Mouse (Mus musculus) lung, postnatal 0 days (tissue): ENCODE results near the gene Fhdc1.

ENCODE experiments used
- CTCF ChIP-seq: IDR thresholded peaks from 2 replicates; pipeline ENCODE4 v1.5.1; 2016; ENCODE audit warnings: antibody characterized with exemption, mild to moderate bottlenecking
- EP300 ChIP-seq: IDR thresholded peaks from 2 replicates; pipeline ENCODE4 v1.6.1; 2016; ENCODE audit warnings: antibody characterized with exemption, mild to moderate bottlenecking, control low read depth

- TF ChIP-seq CTCF (no peak), EP300 (no peak)
Observed at GRCm38 (mm10) chr3:84436947-84437346, 43.3 kb downstream of the Fhdc1 start.
